Mouse (Mus musculus): ENCODE data around the gene Klk1b9. TPM values are rescaled to one million over a fixed set of nuclear protein-coding genes. Genes with fewer than 3 reads are reported as not detected.

Gene Klk1b9
- total RNA-seq, 2 experiments from 2014 or later = not detected

Other genes with a start within 250 kb of the Klk1b9 start
- gene Klk12, start 207.2 kb upstream of the Klk1b9 start, total RNA-seq (2021) = not detected
- not detected for gene Klk11, start 201.5 kb upstream of the Klk1b9 start, total RNA-seq (2021)
- gene Klk10, start 195.0 kb upstream of the Klk1b9 start, total RNA-seq (2021) = not detected
- gene Klk9, start 184.2 kb upstream of the Klk1b9 start, total RNA-seq (2021) = not detected
- 1 to 10 TPM; 6.7 to 6.9 TPM for gene Klk8, start 178.5 kb upstream of the Klk1b9 start, total RNA-seq (2021)
- not detected for gene Klk7, start 164.8 kb upstream of the Klk1b9 start, total RNA-seq (2021)
- not detected for gene Klk6, start 151.6 kb upstream of the Klk1b9 start, total RNA-seq (2021)
- not detected for gene Klk5, start 134.1 kb upstream of the Klk1b9 start, total RNA-seq (2021)
- gene Klk4, start 94.9 kb upstream of the Klk1b9 start, total RNA-seq (2021) = not detected
- not detected for gene Klk15, start 42.3 kb upstream of the Klk1b9 start, total RNA-seq (2021)
- not detected for gene Klk1b8, start 25.4 kb upstream of the Klk1b9 start, total RNA-seq (2021)
- gene Klk1b1, start 9.3 kb upstream of the Klk1b9 start, total RNA-seq (2021) = not detected
- not detected for gene Klk1b11, start 19.8 kb downstream of the Klk1b9 start, total RNA-seq (2021)
- not detected for gene Klk1b26, start 36.1 kb downstream of the Klk1b9 start, total RNA-seq (2021)
- gene Klk1b27, start 76.2 kb downstream of the Klk1b9 start, total RNA-seq (2021) = not detected
- gene Klk1b21, start 126.3 kb downstream of the Klk1b9 start, total RNA-seq (2021) = not detected
- not detected for gene Klk1b22, start 136.6 kb downstream of the Klk1b9 start, total RNA-seq (2021)
- gene Klk1b16, start 160.7 kb downstream of the Klk1b9 start, total RNA-seq (2021) = not detected
- not detected for gene Klk1b24, start 212.2 kb downstream of the Klk1b9 start, total RNA-seq (2021)
- not detected for gene Klk1b3, start 222.1 kb downstream of the Klk1b9 start, total RNA-seq (2021)
- gene Klk1b4, start 231.4 kb downstream of the Klk1b9 start, total RNA-seq (2021) = not detected
- not detected for gene Klk1b5, start 239.9 kb downstream of the Klk1b9 start, total RNA-seq (2021)
- gene Klk1, start 249.3 kb downstream of the Klk1b9 start, total RNA-seq (2021) = not detected